Mouse (Mus musculus): Measurements from ENCODE around the gene Tap2. TPM values are rescaled to one million over a fixed set of nuclear protein-coding genes. Genes with fewer than 3 reads are reported as not detected.
A peak's percentile ranks its signal among the peaks of the same experiment; 100 is the strongest.
"Not testable (repeated sequence)": the region's sequence is repeated elsewhere in the genome, so short reads cannot be mapped to it uniquely, and the experiment has no call there.

The Tap2 gene
- total RNA-seq, 4 experiments from 2014 or later = 12.3 to 18.1 (median 15.9) TPM

DNA sequence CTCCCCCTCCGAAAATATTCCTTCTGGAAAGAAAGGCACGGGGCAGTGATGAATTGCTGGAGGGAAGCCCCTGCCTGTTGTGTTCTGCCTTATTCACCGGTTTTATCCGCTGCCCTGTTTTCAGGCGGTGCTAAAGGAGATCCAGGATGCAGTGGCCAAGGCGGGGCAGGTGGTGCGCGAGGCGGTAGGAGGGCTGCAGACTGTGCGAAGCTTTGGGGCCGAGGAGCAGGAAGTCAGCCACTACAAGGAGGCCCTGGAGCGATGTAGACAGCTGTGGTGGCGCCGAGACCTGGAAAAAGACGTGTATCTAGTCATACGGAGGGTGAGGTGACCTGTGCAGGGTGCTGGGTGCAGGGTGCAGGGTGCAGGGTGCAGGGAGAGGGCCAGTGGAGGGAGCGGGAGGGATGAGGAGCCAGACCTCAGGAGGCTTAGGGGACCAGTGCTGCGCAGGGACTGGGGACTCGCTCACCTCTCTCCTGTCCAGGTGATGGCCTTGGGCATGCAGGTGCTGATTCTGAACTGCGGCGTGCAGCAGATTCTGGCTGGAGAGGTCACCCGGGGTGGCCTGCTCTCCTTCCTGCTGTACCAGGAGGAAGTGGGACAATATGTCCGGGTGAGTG, 8.5 kb downstream of the Tap2 start:
- no peak for DNase-seq (ENCODE audit: low spot score in 2 of 2)

DNA sequence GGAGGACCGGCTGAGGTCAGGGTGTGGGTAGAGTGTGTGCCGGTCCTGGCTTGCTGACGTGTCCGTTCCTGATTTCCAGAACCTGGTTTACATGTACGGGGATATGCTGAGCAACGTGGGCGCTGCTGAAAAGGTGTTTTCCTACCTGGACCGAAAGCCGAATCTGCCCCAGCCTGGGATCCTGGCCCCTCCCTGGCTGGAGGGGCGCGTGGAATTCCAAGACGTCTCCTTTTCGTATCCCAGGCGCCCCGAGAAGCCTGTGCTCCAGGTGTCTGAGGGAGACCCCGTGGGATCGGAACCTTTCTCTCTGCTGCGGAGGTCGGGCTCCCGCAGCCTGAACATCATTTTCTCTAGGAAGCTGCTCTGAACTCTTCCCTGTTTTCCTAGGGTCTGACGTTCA, 10.6 kb downstream of the Tap2 start:
- no peak for DNase-seq (ENCODE audit: low spot score in 2 of 2)

DNA sequence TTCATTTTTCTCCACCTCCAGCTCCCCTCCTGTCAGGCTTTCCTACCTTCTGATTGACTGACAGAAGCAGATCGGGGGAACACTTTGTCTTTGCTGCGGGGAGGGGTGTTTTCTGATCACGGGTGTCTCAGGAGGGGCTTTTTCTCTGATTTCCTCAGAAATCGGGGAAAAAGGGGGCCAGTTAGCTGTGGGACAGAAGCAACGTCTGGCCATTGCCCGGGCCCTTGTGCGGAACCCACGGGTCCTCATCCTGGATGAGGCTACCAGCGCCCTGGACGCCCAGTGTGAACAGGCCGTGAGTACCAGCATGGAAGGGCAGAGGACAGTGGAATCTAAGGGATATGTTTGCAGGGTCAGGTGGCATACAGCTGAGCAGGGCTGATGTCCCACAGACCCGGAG, 11.8 kb downstream of the Tap2 start:
- DNase-seq (ENCODE audit: low spot score in 2 of 2) = no peak

DNA sequence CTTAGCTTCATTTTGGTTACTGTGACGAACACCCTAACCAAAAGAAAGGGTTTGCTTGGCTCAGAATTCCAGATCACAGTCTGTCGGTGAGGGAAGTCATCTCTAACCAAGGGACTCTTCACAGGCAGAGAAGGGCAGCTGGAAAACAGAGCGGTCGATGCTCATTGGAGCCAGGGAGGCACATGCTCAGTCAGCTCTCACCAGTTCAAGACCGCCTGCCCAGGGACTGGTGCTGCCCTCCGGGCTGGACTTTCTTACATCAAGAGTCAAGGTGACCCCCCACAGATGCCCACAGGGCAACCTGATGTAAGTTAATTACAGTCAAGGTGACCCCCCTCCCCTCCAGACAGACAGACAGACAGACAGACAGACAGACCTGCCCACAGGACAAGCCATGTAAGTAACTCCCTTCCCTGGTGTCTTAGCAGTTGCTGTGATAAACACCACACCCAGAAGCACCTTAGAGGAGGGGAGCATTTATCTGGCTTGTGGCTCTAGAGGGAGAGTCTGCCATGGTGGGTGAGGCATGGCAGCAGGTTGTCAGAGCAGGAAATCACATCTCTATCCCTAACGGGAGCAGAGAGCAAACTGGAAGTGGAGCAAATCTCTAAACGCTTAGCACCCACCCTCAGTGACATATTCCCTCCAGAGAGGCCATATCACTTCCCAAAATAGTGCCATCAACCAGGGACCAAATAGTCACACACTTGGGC, 14.0 kb downstream of the Tap2 start:
- DNase-seq (ENCODE audit: low spot score in 2 of 2) = no peak

DNA sequence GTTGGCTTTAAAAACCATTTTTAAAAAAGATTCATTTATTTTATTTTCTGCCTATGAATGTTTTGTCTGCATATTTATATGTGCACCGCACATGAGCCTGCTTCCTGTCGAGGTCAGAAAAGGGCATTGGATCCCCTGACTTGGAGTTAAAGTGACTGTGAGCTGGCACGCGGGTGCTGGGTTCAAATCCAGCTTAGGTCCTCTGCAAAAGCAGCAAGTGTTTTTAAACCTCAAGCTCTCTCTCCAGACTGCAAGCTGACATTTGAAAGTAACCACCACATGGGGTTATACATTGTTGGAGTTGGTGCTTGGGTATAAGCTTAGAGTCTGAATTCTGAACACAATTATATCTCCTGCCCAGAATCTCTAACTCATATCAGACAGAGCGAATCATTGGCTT, 14.7 kb downstream of the Tap2 start:
- DNase-seq (ENCODE audit: low spot score in 2 of 2) = no peak

DNA sequence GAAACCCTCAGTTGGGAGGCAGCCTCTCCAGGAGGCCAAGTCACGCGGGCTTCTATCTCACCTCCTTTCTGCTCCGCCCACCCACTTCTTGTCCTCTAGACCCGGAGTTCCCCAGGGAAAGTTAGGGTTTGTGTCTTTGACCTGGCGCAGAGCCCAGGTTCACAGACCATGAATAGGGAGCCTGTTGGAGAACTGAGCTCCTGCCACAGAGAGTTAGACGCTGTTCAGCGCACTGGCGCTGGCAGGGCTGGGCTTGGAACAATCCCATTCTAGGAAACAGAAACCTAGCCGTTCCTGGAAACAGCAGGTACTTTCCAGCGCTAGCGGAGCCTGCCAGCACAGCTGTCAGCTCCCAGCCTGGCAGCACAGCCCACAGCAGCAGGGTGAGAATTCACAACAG, 15.3 kb downstream of the Tap2 start:
- peak; percentile 34 to 44 for DNase-seq (ENCODE audit: low spot score in 2 of 2)

DNA sequence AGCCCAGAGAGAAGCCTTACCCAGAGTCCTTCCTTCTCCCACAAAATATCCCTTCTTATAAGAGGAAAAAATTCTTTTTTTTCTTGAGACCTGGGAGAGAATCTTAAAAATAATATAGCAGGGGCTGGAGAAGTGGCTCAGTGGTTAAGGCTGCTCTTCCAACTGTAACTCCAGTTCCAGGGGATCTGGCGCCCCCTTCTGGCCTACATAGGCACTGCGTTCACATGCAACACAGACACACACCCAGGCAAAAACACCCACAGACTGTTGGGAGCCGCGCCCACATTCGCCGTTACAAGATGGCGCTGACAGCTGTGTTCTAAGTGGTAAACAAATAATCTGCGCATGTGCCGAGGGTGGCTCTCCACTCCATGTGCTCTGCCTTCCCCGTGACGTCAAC, 15.8 kb downstream of the Tap2 start:
- DNase-seq (ENCODE audit: low spot score in 2 of 2) = not testable (repeated sequence)

DNA sequence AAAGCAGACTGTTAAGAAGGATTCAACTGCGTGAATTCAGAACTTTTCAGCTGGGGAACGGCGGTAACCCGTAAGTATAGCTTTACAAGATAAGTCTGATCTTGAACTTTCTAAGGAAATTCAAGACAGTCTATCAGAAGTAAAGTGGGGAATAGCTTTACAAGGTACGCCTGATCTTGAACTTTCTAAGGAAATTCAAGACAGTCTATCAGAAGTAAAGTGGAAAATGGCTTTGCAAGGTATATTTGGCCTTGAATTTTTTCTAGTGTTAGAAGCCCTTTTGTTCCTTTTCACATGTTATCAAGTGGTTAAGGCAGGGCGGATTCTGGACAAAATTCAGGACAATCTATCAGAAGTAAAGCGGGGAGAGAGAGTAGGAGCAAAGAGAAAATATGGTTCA, 16.5 kb downstream of the Tap2 start:
- DNase-seq (ENCODE audit: low spot score in 2 of 2) = not testable (repeated sequence)

DNA sequence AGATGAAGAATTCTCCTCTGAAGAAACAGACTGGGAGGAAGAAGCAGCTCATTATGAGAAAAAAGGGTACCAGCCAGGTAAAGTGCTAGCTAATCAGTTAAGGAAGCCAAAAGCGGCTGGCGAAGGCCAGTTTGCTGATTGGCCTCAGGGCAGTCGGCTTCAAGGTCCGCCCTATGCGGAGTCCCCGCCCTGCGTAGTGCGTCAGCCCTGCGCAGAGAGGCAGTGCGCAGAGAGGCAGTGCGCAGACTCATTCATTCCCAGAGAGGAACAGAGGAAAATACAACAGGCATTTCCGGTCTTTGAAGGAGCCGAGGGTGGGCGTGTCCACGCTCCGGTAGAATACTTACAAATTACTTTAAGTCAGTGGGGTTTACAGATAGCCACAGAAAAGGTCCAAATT, 17.1 kb downstream of the Tap2 start:
- not testable (repeated sequence) for DNase-seq (ENCODE audit: low spot score in 2 of 2)

DNA sequence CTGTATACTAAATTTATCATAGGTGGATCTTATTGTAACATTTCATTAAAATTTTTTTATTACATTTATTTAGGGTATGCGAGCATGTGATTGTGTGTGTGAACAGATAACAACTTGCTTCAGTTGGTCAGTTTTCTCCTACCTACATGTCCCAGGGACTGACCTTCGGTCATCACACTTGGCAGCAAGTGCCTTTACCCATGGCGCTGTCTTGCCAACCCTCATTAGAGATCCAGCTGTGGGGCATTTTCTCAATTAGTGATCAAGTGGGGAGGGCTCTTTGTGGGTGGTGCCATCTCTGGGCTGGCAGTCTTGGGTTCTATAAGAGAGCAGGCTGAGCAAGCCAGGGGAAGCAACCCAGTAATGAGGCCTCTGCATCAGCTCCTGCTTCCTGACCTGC, 21.5 kb downstream of the Tap2 start:
- no peak for DNase-seq (ENCODE audit: low spot score in 2 of 2)

DNA sequence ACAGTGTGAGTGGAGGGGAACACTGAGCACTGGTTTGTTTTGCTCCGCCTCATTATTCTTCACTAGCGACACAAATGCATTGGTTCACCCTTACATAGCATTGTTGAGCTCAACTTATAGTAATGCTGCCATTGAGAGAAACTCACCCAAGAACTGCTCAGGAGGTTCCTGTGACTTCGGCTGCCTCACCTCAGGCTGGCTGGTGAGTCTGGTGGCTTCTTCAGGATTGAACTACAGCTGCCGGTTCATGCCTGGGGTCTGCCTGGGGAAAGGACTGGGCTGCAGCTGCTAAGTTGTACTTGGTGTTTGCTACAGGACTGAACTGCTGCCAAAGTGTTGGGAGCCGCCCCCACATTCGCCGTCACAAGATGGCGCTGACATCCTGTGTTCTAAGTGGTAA, 22.1 kb downstream of the Tap2 start:
- no peak for DNase-seq (ENCODE audit: low spot score in 2 of 2)

DNA sequence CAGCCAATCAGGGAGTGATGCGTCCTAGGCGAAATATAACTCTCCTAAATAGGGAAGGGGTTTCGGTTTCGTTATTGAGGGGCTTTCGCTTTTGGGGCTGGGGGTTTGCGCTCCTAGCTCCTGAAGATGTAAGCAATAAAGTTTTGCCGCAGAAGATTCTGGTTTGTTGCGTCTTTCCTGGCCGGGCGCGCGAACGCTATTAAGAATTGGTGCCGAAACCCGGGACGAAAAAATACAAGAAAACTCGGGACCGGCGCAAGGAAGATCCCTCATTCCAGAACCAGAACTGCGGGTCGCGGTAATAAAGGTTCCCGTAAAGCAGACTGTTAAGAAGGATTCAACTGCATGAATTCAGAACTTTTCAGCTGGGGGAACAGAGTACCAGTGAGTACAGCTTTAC, 22.6 kb downstream of the Tap2 start:
- not testable (repeated sequence) for DNase-seq (ENCODE audit: low spot score in 2 of 2)

DNA sequence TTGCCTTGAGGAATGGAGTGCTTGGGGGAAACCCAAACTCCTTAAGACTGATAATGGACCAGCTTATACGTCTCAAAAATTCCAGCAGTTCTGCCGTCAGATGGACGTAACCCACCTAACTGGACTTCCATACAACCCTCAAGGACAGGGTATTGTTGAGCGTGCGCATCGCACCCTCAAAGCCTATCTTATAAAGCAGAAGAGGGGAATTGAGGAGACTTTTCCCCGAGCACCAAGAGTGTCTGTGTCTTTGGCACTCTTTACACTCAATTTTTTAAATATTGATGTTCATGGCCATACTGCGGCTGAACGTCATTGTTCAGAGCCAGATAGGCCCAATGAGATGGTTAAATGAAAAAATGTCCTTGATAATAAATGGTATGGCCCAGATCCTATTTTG, 27.6 kb downstream of the Tap2 start:
- peak in 1 of 2 experiments; percentile 28 for DNase-seq (ENCODE audit: low spot score in 2 of 2)

DNA sequence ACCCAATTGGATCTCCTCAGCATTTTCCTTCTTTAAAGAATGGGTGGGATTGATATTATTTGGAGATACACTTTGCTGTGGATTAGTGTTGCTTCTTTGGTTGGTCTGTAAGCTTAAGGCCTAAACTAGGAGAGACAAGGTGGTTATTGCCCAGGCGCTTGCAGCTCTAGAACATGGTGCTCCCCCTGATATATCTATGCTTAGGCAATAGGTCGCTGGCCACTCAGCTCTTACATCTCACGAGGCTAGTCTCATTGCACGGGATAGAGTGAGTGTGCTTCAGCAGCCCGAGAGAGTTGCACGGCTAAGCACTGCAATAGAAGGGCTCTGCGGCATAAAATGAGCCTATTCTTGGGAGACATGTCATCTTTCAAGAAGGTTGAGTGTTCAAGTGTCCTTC, 28.7 kb downstream of the Tap2 start:
- DNase-seq (ENCODE audit: low spot score in 2 of 2) = not testable (repeated sequence)

DNA sequence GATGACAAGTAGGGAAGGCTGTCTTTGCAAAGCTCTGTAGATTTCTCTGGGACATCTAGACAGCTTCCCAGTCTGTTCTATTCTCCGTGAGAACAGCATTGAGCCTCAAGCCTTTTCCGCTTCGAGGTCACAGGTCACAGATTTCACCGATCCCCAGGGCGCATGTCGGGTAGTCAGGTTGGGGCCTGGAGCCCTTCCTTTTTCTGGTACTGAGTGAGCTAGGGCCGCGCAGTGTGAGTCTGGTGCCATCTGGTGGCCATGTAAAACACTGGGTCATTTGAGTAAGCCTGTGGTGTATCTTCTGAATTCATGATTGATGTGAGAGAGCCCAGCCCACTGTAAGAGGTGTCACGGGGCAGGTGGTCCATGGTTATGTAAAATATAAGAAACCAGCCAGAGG, 31.6 kb downstream of the Tap2 start:
- peak; percentile 45 to 78 for DNase-seq (ENCODE audit: low spot score in 2 of 2)

DNA sequence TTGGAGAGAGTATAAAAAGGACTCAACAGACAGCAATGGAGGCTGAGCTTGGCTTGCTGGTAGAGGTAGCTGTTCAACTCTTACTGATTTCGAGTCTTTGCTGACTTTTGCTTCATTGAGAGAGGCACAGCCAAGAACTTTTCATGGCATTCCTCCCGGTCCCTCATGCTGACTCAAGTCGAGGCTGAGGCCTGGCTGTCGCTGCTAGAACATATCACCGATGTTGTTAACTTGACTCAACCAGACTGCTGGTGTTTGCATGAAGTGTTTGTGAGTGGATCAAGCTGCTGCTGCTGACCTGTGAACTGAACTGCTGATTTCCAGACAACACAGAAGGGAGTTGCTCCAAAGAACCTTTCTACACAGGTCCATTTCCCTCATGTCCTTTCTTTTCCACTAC, 33.4 kb downstream of the Tap2 start:
- no peak for DNase-seq (ENCODE audit: low spot score in 2 of 2)

DNA sequence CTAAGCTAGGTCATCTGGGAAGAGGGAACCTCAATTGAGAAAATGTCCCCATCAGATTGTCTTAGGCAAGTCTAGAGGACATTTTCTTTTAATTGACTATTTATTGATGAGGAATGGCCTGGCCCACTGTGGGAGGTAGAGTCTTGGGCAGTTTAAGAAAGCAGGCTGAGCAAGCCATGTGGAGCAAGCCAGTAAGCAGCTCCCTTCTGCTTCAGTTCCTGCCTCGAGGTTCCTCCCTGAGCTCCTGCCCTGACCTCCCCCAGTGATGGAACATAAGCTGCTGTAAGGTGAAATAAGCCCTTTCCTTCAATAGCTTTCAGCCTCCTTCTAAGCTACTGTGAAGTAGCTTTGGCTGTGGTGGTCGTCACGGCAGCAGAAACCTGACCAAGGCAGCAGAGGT, 34.4 kb downstream of the Tap2 start:
- DNase-seq (ENCODE audit: low spot score in 2 of 2) = no peak

DNA sequence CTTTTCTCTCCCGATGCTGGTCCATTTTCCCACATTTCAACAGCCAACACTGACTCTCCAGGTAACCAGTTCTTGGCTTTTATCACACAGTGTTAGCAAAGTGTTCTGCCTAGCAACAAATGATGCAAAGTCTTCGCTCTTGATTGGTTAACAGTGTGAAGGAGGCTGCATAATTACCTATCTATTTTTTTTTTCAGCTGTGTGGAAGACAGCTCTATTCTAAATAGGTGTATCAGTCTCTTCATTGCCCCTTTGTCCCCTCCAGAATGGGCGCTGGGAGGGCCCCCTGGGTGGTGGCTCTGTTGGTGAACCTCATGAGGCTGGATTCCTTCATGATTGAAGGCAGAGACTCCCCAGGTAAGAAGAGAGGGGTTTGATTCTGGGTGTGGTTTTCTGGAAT, 35.4 kb downstream of the Tap2 start, which contains the start of gene H2-Ob:
H2-Ob (plus strand) TSS at position 198 of the 400 bp plus-strand sequence.
- DNase-seq (ENCODE audit: low spot score in 2 of 2) = no peak

DNA sequence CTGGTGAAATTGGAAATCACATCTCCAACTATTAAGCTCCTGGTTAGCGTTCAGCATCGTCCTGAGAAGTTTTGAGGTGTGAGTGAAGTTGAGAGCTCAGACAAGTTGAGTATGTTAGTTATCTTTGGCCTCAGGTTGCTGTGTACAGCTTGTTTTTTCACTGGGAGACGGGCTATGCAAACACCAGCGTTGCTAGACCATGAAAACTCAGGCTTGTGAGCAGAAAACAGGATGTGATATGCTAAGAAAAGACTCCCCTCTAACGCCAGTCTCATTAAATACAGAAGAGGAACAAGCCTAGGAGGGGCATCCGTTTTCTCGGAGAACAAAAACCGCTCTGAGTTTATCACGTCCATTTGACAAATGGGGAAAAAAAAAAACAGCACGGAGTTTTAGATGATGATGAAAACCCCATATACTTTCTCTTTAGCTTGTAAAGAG, 36.3 kb downstream of the Tap2 start:
- no peak for DNase-seq (ENCODE audit: low spot score in 2 of 2)

DNA sequence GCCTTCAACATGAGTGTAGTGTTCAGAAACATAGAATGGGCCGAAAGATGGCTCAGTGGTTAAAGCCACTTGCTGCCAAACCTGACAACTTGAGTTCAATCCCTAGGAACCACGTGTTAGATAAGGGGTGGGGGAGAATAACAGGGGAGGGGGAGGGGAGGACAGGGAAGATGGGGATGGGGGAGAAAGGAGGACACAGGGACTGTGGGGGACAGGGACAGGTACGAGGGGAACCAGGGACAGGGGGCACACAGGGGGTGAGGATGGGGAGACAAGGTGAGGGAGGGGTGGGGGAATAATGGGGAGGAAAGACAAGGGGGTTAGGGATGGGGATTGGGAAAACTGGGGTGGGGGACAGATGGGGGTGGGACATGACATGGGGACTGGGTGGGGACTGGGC, 37.0 kb downstream of the Tap2 start:
- DNase-seq (ENCODE audit: low spot score in 2 of 2) = no peak

DNA sequence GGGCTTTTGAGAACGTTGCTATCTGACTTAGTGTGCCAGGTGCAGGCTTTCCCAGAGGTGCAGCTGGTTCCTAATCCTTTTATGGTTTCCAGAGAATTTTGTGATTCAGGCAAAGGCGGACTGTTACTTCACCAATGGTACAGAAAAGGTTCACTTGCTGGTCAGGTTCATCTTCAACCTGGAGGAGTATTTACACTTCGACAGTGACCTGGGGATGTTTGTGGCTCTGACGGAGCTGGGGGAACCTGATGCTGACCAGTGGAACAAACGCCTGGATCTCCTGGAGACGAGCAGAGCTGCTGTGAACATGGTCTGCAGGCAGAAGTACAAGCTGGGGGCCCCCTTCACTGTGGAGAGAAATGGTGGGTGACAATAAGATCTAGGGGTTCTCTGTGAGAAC, 37.6 kb downstream of the Tap2 start:
- DNase-seq (ENCODE audit: low spot score in 2 of 2) = no peak

DNA sequence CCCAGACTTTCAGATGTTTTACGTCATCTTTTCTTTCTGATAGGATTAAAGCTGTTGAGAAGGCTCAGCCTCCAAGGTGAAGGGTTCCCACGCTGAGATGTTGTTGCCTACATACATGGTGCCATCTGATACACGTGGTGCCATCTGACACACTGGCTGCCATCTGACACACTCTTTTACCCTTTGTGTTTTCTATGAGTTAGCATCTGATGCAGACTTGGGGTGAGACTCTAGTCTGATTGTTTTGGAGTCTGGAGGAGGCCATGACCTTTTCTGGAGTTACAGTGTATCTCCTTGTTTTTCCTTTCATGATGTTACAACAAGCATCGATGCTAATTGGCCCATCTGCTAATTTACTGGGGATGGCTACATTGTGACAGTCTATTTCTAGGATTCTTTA, 41.3 kb downstream of the Tap2 start:
- peak in 1 of 2 experiments; percentile 17 for DNase-seq (ENCODE audit: low spot score in 2 of 2)

DNA sequence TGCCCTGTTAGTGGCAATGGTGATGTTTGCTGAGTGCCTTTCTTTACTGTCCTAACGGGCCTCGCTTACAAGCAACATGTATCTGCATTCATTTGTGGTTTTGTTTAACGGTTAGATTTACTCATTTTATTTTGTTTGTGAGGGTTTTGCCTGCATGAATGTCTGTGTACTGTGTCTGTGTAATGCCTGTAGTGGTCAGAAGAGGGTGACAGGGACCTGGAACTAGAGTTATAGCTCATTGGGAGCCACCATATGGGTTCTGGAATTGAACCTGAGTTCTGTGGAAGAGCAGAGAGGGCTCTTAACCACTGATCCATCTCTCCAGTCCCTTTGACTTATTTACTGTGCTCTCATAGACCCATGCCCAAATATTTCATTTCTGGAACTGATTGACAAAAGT, 43.7 kb downstream of the Tap2 start:
- no peak for DNase-seq (ENCODE audit: low spot score in 2 of 2)
